Mouse (Mus musculus): ENCODE measurements around the gene Slc25a3. TPM values are rescaled to one million over a fixed set of nuclear protein-coding genes. Genes with fewer than 3 reads are reported as not detected.
A peak's percentile ranks its signal among the peaks of the same experiment; 100 is the strongest.

Slc25a3 gene
- polyA plus RNA-seq, 1 experiment = 491 TPM

GRCm38 (mm10) chr10:91158442-91158841 is 34.6 kb upstream of the Slc25a3 start:
- Histone ChIP-seq H3K27ac (replicated peaks; ENCODE audit: low read depth, low read length) (peak overlapping the region; percentile 17; the same call in 1 of the 2 replicates), H3K4me3 (ENCODE audit: insufficient read depth, low read depth, low read length) (no peak overlapping the region), H3K4me1 (ENCODE audit: control insufficient read depth, insufficient read depth, insufficient read length, low read length) (peaks cover 8% of the 10 kb centered on the region; the same call in 1 of the 2 replicates)

GRCm38 (mm10) chr10:91156338-91156737 is 32.5 kb upstream of the Slc25a3 start:
- H3K4me3 ChIP-seq (ENCODE audit: insufficient read depth, low read depth, low read length) = no peak overlapping the region
- H3K27ac ChIP-seq (replicated peaks; ENCODE audit: low read depth, low read length) = peak overlapping the region; percentile 72
- peaks cover 8% of the 10 kb centered on the region; the same call in 1 of the 2 replicates for H3K4me1 ChIP-seq (ENCODE audit: control insufficient read depth, insufficient read depth, insufficient read length, low read length)

- H3K4me1 ChIP-seq (ENCODE audit: control insufficient read depth, insufficient read depth, insufficient read length, low read length) = peaks cover 8% of the 10 kb centered on the region; the same call in 1 of the 2 replicates
Measured at GRCm38 (mm10) chr10:91153894-91154503, 30.1 kb upstream of the Slc25a3 start.

GRCm38 (mm10) chr10:91145413-91145812 is 21.6 kb upstream of the Slc25a3 start:
- no peak overlapping the region for H3K27ac ChIP-seq (replicated peaks; ENCODE audit: low read depth, low read length)
- no peaks in the 10 kb centered on the region for H3K4me1 ChIP-seq (ENCODE audit: control insufficient read depth, insufficient read depth, insufficient read length, low read length)
- H3K4me3 ChIP-seq (ENCODE audit: insufficient read depth, low read depth, low read length) = no peak overlapping the region

More at GRCm38 (mm10) chr10:91153894-91154503, 30.1 kb upstream of the Slc25a3 start:
- Histone ChIP-seq H3K4me3 (ENCODE audit: insufficient read depth, low read depth, low read length) (no peak overlapping the region), H3K27ac (replicated peaks; ENCODE audit: low read depth, low read length) (no peak overlapping the region)

- Histone ChIP-seq H3K27ac (replicated peaks; ENCODE audit: low read depth, low read length) (no peak overlapping the region), H3K4me1 (ENCODE audit: control insufficient read depth, insufficient read depth, insufficient read length, low read length) (no peaks in the 10 kb centered on the region), H3K4me3 (ENCODE audit: insufficient read depth, low read depth, low read length) (no peak overlapping the region)
Measured at GRCm38 (mm10) chr10:91143313-91144230, 19.7 kb upstream of the Slc25a3 start.

GRCm38 (mm10) chr10:91142654-91143191 is 18.9 kb upstream of the Slc25a3 start:
- Histone ChIP-seq H3K27ac (replicated peaks; ENCODE audit: low read depth, low read length) (no peak overlapping the region), H3K4me1 (ENCODE audit: control insufficient read depth, insufficient read depth, insufficient read length, low read length) (peaks cover 1% of the 10 kb centered on the region; the same call in 1 of the 2 replicates), H3K4me3 (ENCODE audit: insufficient read depth, low read depth, low read length) (no peak overlapping the region)

GRCm38 (mm10) chr10:91141564-91141963 is 17.7 kb upstream of the Slc25a3 start:
- Histone ChIP-seq H3K4me1 (ENCODE audit: control insufficient read depth, insufficient read depth, insufficient read length, low read length) (peaks cover 2% of the 10 kb centered on the region; the same call in 1 of the 2 replicates), H3K4me3 (ENCODE audit: insufficient read depth, low read depth, low read length) (no peak overlapping the region), H3K27ac (replicated peaks; ENCODE audit: low read depth, low read length) (no peak overlapping the region)

- H3K27ac ChIP-seq (replicated peaks; ENCODE audit: low read depth, low read length) = no peak overlapping the region
- H3K4me1 ChIP-seq (ENCODE audit: control insufficient read depth, insufficient read depth, insufficient read length, low read length) = peaks cover 2% of the 10 kb centered on the region; the same call in 1 of the 2 replicates
Measured at GRCm38 (mm10) chr10:91139148-91139766, 15.4 kb upstream of the Slc25a3 start.

GRCm38 (mm10) chr10:91138317-91138716 is 14.5 kb upstream of the Slc25a3 start:
- Histone ChIP-seq H3K27ac (replicated peaks; ENCODE audit: low read depth, low read length) (no peak overlapping the region), H3K4me3 (ENCODE audit: insufficient read depth, low read depth, low read length) (no peak overlapping the region), H3K4me1 (ENCODE audit: control insufficient read depth, insufficient read depth, insufficient read length, low read length) (peaks cover 2% of the 10 kb centered on the region; the same call in 1 of the 2 replicates)

More at GRCm38 (mm10) chr10:91139148-91139766, 15.4 kb upstream of the Slc25a3 start:
- H3K4me3 ChIP-seq (ENCODE audit: insufficient read depth, low read depth, low read length) = no peak overlapping the region

GRCm38 (mm10) chr10:91137400-91137799 is 13.5 kb upstream of the Slc25a3 start:
- H3K27ac ChIP-seq (replicated peaks; ENCODE audit: low read depth, low read length) = peak overlapping the region; percentile 66
- no peak overlapping the region for H3K4me3 ChIP-seq (ENCODE audit: insufficient read depth, low read depth, low read length)

GRCm38 (mm10) chr10:91135302-91135972 is 11.6 kb upstream of the Slc25a3 start:
- H3K4me1 ChIP-seq (ENCODE audit: control insufficient read depth, insufficient read depth, insufficient read length, low read length) = peaks cover 2% of the 10 kb centered on the region; the same call in 1 of the 2 replicates
- no peak overlapping the region for H3K27ac ChIP-seq (replicated peaks; ENCODE audit: low read depth, low read length)
- H3K4me3 ChIP-seq (ENCODE audit: insufficient read depth, low read depth, low read length) = no peak overlapping the region

More at GRCm38 (mm10) chr10:91137400-91137799, 13.5 kb upstream of the Slc25a3 start:
- peaks cover 2% of the 10 kb centered on the region; the same call in 1 of the 2 replicates for H3K4me1 ChIP-seq (ENCODE audit: control insufficient read depth, insufficient read depth, insufficient read length, low read length)

GRCm38 (mm10) chr10:91131565-91131964 is 7.7 kb upstream of the Slc25a3 start:
- no peak overlapping the region for H3K4me3 ChIP-seq (ENCODE audit: insufficient read depth, low read depth, low read length)
- H3K27ac ChIP-seq (replicated peaks; ENCODE audit: low read depth, low read length) = no peak overlapping the region
- no peaks in the 10 kb centered on the region for H3K4me1 ChIP-seq (ENCODE audit: control insufficient read depth, insufficient read depth, insufficient read length, low read length)

GRCm38 (mm10) chr10:91130792-91131191 is 6.9 kb upstream of the Slc25a3 start:
- no peak overlapping the region for H3K27ac ChIP-seq (replicated peaks; ENCODE audit: low read depth, low read length)
- no peak overlapping the region for H3K4me3 ChIP-seq (ENCODE audit: insufficient read depth, low read depth, low read length)
- no peaks in the 10 kb centered on the region for H3K4me1 ChIP-seq (ENCODE audit: control insufficient read depth, insufficient read depth, insufficient read length, low read length)

GRCm38 (mm10) chr10:91128551-91129160 is 4.8 kb upstream of the Slc25a3 start:
- no peak overlapping the region for H3K27ac ChIP-seq (replicated peaks; ENCODE audit: low read depth, low read length)
- H3K4me3 ChIP-seq (ENCODE audit: insufficient read depth, low read depth, low read length) = no peak overlapping the region
- peaks cover 2% of the 10 kb centered on the region; the same call in 1 of the 2 replicates for H3K4me1 ChIP-seq (ENCODE audit: control insufficient read depth, insufficient read depth, insufficient read length, low read length)

Data from brown adipose tissue, adult 24 weeks (tissue).